ENCODE assay signal across 22 mouse cellular contexts in the genomic region with DNA sequence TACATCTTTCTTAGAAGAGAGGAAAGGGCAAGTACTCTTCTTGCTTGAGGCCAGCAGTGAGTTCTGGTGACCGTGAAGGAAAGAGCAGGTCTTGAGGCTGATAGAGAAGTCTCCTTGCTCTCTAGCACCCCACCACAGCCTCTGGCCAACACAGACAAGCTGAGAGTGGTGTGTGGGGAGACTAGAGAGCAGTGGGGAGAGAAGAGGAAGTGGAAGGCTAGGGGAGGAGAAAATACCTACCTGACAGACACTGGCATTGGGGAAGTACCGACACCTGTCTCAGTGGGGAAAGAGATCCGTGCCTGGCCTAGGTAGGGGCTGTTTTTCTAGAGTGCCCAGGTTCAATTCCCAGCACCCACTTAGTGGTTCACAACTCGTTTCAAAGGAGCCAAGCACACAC. TPM values are rescaled to one million over a fixed set of nuclear protein-coding genes. Genes with fewer than 3 reads are reported as not detected.
A peak's percentile ranks its signal among the peaks of the same experiment; 100 is the strongest.
DNase-seq lines count a peak whose midpoint lies in the region; ATAC-seq lines count a peak whose summit lies in the region.
"Had no signal": no experiment of that assay in that cellular context is flagged by ENCODE, and none has a peak within 500 bp of the region (broad histone marks: within the 10 kb centered on the region; RNA-seq: fewer than 3 reads in every experiment).

No protein-coding gene starts in this region.

- H3K27ac ChIP-seq in heart, embryonic 12.5 days (ENCODE audit: poor library complexity, severe bottlenecking) = no peak overlapping the region
- H3K27ac ChIP-seq in midbrain, embryonic 16.5 days (ENCODE audit: low read length) = no peak overlapping the region
- H3K27ac ChIP-seq in hindbrain, embryonic 10.5 days = no peak overlapping the region
- H3K27ac ChIP-seq: embryonic facial prominence, embryonic 15.5 days; limb, embryonic 15.5 days had no signal

- peak; percentile 70 to 75 for ATAC-seq in hematopoietic stem cell, adult 5-6 weeks (replicated peaks in 1 of 2; ENCODE audit: insufficient read depth in 1 of 2, low FRiP score in 2 of 2, low TSS enrichment in 1 of 2, low read depth in 1 of 2, poor library complexity in 2 of 2, severe bottlenecking in 2 of 2)
- no peak for ATAC-seq in heart, embryonic 12.5 days (ENCODE audit: insufficient number of reproducible peaks, low FRiP score)
- no peak for ATAC-seq in midbrain, embryonic 16.5 days
- ATAC-seq in frontal cortex, adult (ENCODE audit: low TSS enrichment) = no peak
- ATAC-seq: activated CD4-positive, CD25-positive, alpha-beta regulatory T cell, adult 4 months; forebrain, postnatal 0 days; hindbrain, embryonic 16.5 days; Patski had no signal

- H3K9ac ChIP-seq in heart, embryonic 12.5 days = no peak overlapping the region
- no peak overlapping the region for H3K9ac ChIP-seq in midbrain, embryonic 16.5 days (ENCODE audit: low read depth, low read length)
- H3K9ac ChIP-seq: embryonic facial prominence, embryonic 15.5 days; forebrain, postnatal 0 days; limb, embryonic 15.5 days had no signal

- no peaks in the 10 kb centered on the region for H3K4me1 ChIP-seq in heart, embryonic 12.5 days (replicated peaks)
- H3K4me1 ChIP-seq in midbrain, embryonic 16.5 days (ENCODE audit: control insufficient read depth, insufficient read depth, low read length) = peaks cover 3% of the 10 kb centered on the region; the same call in 1 of the 2 replicates
- peaks cover 16% of the 10 kb centered on the region for H3K4me1 ChIP-seq in hindbrain, embryonic 10.5 days (replicated peaks)
- H3K4me1 ChIP-seq: limb, embryonic 15.5 days had no signal

- DNase-seq in thymus, postnatal 4 days = peak; percentile 24
- no peak for DNase-seq in thymus, postnatal 14 days
- peak; percentile 32 for DNase-seq in spleen, adult 12 weeks (ENCODE audit: low spot score)
- DNase-seq in hindbrain, embryonic 10.5 days (ENCODE audit: low spot score) = no peak
- DNase-seq: cerebellum, adult 11-12 months; cerebellum, postnatal 14 days; embryo, embryonic 11 days; forebrain, postnatal 0 days; heart, postnatal 36 days; kidney, adult 11 months; lung, postnatal 14 days; right cerebral cortex, adult 18-20 months; thymus, postnatal 25 days had no signal

- 74% methylated on average over 4 of the region's 4 CpGs for WGBS in heart, embryonic 12.5 days
- WGBS in midbrain, embryonic 16.5 days = 81% methylated on average over 4 of the region's 4 CpGs
- 77% methylated on average over 4 of the region's 4 CpGs for WGBS in hindbrain, embryonic 10.5 days

- no peak overlapping the region for H3K4me2 ChIP-seq in heart, embryonic 12.5 days
- no peak overlapping the region for H3K4me2 ChIP-seq in midbrain, embryonic 16.5 days (ENCODE audit: low read length)
- H3K4me2 ChIP-seq: embryonic facial prominence, embryonic 15.5 days; limb, embryonic 15.5 days had no signal

- H3K4me3 ChIP-seq in heart, embryonic 12.5 days = no peak overlapping the region
- no peak overlapping the region for H3K4me3 ChIP-seq in midbrain, embryonic 16.5 days (ENCODE audit: low read depth, low read length)
- H3K4me3 ChIP-seq in hindbrain, embryonic 10.5 days = no peak overlapping the region
- H3K4me3 ChIP-seq: embryonic facial prominence, embryonic 15.5 days; limb, embryonic 15.5 days had no signal

- no peaks in the 10 kb centered on the region for H3K36me3 ChIP-seq in heart, embryonic 12.5 days
- H3K36me3 ChIP-seq in midbrain, embryonic 16.5 days (ENCODE audit: control insufficient read depth, insufficient read depth, low read length) = no peaks in the 10 kb centered on the region
- H3K36me3 ChIP-seq in hindbrain, embryonic 10.5 days = no peaks in the 10 kb centered on the region
- H3K36me3 ChIP-seq: embryonic facial prominence, embryonic 15.5 days; limb, embryonic 15.5 days had no signal

- H3K27me3 ChIP-seq in heart, embryonic 12.5 days (replicated peaks) = no peaks in the 10 kb centered on the region
- H3K27me3 ChIP-seq in midbrain, embryonic 16.5 days (ENCODE audit: control insufficient read depth, insufficient read depth, low read depth, low read length) = no peaks in the 10 kb centered on the region
- no peaks in the 10 kb centered on the region for H3K27me3 ChIP-seq in hindbrain, embryonic 10.5 days (ENCODE audit: insufficient read depth, poor library complexity, severe bottlenecking)
- H3K27me3 ChIP-seq: embryonic facial prominence, embryonic 15.5 days; limb, embryonic 15.5 days; Patski had no signal

- H3K9me3 ChIP-seq in heart, embryonic 12.5 days (replicated peaks) = no peaks in the 10 kb centered on the region
- H3K9me3 ChIP-seq in midbrain, embryonic 16.5 days (replicated peaks; ENCODE audit: control insufficient read depth, low read length, poor library complexity, severe bottlenecking) = no peaks in the 10 kb centered on the region
- no peaks in the 10 kb centered on the region for H3K9me3 ChIP-seq in hindbrain, embryonic 10.5 days
- H3K9me3 ChIP-seq: embryonic facial prominence, embryonic 15.5 days; limb, embryonic 15.5 days had no signal

RNA-seq across cellular contexts. Expression of a gene that starts 7.0 kb away (rescaled TPM):
- total RNA-seq in hematopoietic stem cell, adult 5-6 weeks (2017) = 24.4 and 25.0 TPM in 2 replicates
- polyA plus RNA-seq in heart, embryonic 12.5 days (2016; fragmentation: Nextera tagmentation; extraction: Ambion mirVana) = 37.9 and 39.5 TPM in 2 replicates
- polyA plus RNA-seq in midbrain, embryonic 16.5 days (2015; fragmentation: Nextera tagmentation; extraction: Ambion mirVana) = 4.7 and 6.0 TPM in 2 replicates
- polyA plus RNA-seq in hindbrain, embryonic 10.5 days (2016; fragmentation: Nextera tagmentation; extraction: Ambion mirVana) = 41.6 and 59.7 TPM in 2 replicates

Comparison
In these comparisons a context has a peak if more than half of its experiments do, and no peak if none do; other contexts are left out.
1. DNase-seq: peak in thymus, postnatal 4 days (single experiment) and spleen, adult 12 weeks (single experiment); none in thymus, postnatal 14 days (single experiment) and hindbrain, embryonic 10.5 days (single experiment).
2. ATAC-seq: peak in hematopoietic stem cell, adult 5-6 weeks (2 of 2); none in heart, embryonic 12.5 days (single experiment), midbrain, embryonic 16.5 days (single experiment) and frontal cortex, adult (single experiment).